Mouse (Mus musculus) embryo, embryonic 11 days (tissue): Measurements from ENCODE around the gene Usp17lb.
A peak's percentile ranks its signal among the peaks of the same experiment; 100 is the strongest.
"Not testable (repeated sequence)": the region's sequence is repeated elsewhere in the genome, so short reads cannot be mapped to it uniquely, and the experiment has no call there.

Experiments
- DNase-seq: peaks from one replicate; pipeline ENCODE4 v3.0.0-alpha.2; 2015

Usp17lb gene

GRCm38 (mm10) chr7:104842503-104842902, at the start of gene Usp17lb:
Gene Usp17lb, minus strand, starts transcription at chr7:104842603.
- no peak for DNase-seq

GRCm38 (mm10) chr7:104877731-104878130, 35.3 kb upstream of the Usp17lb start, which contains the start of gene Olfr665:
Gene Olfr665, plus strand, starts transcription at chr7:104878031.
- DNase-seq, result no peak

- no peak for DNase-seq
Measured at GRCm38 (mm10) chr7:104861381-104861780, 19.0 kb upstream of the Usp17lb start.

- DNase-seq, result no peak
Measured at GRCm38 (mm10) chr7:104857683-104858082, 15.3 kb upstream of the Usp17lb start.

DNA sequence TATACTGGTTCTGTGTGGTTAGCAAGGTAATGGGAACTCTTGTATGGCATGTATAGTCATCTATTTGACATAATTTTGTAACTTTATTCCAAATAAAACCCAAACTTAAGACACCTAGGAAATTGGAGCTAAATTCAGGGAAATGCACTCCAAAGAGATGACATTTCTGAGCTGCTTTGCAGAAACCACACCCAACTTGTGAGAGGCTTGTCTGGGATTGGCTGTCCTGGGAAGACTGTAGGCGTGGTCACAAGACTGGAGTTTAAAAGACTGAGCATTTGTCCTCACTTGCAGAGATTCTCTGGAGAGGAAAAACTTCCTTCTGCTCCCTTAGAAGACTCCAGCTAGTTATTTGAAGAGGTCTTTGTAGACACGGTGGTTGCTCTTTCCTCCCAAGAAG, 14.3 kb upstream of the Usp17lb start, which contains the start of gene Usp17la:
Usp17la (plus strand) TSS at position 301 of the 400 bp plus-strand sequence.
- DNase-seq, result not testable (repeated sequence)

DNA sequence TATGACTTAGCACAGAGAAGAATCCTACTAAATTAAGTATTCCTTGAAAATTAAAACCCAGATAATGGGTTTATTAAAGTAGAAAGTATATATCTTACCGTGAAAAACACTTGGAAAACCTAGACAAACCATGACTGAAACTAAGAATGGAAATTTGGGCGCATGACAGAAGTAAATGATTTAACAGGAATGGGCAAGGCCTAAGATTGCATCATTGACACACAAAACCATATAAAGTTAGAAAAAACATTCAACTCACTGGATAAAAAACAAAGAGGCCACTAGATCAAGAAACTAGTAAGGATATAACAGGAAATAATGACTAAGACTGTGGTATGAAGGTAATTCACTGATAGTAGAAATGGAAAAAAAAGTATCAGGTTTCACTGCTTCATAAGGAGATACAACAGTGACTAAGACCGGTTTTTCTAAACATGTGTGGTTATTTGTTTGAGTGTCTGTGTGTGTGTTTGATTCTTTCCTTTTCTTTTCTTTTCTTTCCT, 12.9 kb upstream of the Usp17lb start:
- no peak for DNase-seq

DNA sequence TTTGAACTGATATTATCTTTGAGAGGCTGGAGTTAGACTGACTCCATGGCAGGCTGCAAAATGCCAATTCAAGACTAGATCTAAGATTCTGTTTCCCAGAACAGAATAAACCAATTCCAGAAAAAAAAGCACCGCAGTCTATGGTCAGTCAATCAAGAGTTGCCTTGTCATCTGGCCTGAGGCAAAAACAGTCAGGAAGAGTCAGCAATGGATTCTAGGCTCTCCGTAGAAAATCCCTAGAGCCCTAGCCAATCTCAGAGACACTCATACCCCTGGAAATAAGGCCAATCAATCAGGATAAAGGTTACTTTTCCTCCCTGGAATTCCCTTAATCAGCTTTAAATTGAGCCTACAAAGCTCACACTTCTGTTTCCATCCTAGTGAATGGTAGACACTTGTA, 9.1 kb upstream of the Usp17lb start:
- DNase-seq, result peak; percentile 0

- DNase-seq, result no peak
Measured at GRCm38 (mm10) chr7:104843731-104844287, 1.4 kb upstream of the Usp17lb start.

DNA sequence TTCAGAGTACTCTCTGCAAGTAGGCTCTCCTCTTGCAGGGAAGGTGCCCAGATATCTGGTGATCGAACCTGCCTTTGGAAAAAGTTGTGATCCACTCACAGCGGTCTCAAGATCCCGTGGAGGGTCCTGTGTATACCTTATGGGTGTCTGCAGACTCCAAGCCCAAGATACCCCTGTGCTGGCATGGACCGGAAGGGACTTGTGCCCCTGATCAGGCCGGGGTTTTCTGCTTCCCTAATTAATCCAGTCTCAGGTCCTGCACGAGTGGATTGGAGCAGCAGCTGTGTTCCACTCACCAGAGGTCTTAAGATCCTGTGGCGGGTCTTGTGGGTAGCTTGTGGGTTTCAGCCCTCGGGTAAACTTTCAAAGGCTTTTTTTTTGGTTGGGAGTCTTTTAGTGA, 32.1 kb downstream of the Usp17lb start:
- DNase-seq, result not testable (repeated sequence)

DNA sequence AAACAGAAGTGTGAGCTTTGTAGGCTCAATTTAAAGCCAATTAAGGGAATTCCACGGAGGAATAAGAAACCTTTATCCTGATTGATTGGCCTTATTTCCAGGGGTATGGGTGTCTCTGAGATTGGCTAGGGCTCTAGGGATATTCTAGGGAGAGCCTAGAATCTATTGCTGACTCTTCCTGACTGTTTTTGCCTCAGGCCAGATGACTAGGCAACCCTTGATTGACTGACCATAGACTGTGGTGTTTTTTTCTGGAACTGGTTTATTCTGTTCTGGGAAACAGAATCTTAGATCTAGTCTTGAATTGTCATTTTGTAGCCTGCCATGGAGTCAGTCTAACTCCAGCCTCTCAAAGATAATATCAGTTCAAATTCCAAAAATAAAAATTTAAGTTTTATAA, 51.6 kb downstream of the Usp17lb start:
- no peak for DNase-seq
